Mouse (Mus musculus) erythroid progenitor cell, adult 5-6 weeks (primary cell): Measurements from ENCODE around the gene Dnajc27. TPM values are rescaled to one million over a fixed set of nuclear protein-coding genes. Genes with fewer than 3 reads are reported as not detected.
A peak's percentile ranks its signal among the peaks of the same experiment; 100 is the strongest.

Experiments used
- ATAC-seq: replicated peaks from 2 replicates; pipeline ENCODE4 v1.8.0; 2016; ENCODE audit warnings: moderate number of reproducible peaks, mild to moderate bottlenecking, moderate TSS enrichment, inconsistent platforms; ENCODE audit not compliant: poor library complexity, low FRiP score, severe bottlenecking
- total RNA-seq, 2 experiments: library from RNA; stranded (forward) in 1 of 2; stranded (reverse) in 1 of 2; fragments of 150-400 nt in 1 of 2; fragments of 186-747, 209-891 nt in 1 of 2; gene quantifications; 2 replicates each; pipeline versions ENCODE4 v1.2.3 to v1.2.4; 2015 to 2017; ENCODE audit warnings: low replicate concordance in 2 of 2

The Dnajc27 gene
- total RNA-seq, 2 experiments from 2014 or later = 0.08 TPM; not detected in 1

DNA sequence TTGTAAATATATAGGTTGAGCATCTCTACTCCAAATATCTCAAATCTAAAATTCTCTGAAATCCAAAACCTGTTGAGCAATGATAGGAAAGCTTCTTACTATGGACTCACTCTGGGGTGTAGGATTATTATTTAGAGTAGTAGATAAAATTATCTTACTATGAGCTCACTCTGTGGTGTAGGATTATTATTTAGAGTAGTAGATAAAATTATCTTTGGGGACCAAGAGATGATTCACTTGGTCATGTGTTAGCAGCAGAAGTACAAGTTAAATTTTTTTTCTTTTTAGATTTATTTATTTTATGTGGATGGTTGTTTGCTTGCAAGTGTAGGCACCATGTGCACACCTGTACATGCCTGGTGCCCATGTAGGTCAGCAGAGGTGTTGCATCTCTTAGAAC, 6.0 kb upstream of the Dnajc27 start:
- ATAC-seq = no peak

DNA sequence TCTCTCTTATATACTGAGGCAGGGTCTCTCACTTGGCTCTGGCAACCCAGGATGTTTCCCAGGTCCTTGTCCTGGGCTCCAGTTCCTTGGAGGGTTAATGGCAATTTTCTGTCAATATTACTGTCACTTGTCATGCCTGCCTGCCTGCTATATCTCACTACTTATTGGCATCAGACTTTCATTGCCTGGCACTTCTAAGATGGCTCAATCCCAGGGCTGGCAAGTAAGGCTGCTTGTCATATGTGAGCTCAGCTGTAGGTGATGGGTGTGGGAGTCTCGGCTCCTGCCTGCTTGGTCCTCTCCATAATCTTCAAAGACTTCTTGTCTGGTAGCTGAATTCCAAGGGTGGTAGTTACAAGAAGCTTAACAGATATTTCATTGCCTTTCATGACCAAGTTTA, 4.3 kb upstream of the Dnajc27 start:
- ATAC-seq = no peak

DNA sequence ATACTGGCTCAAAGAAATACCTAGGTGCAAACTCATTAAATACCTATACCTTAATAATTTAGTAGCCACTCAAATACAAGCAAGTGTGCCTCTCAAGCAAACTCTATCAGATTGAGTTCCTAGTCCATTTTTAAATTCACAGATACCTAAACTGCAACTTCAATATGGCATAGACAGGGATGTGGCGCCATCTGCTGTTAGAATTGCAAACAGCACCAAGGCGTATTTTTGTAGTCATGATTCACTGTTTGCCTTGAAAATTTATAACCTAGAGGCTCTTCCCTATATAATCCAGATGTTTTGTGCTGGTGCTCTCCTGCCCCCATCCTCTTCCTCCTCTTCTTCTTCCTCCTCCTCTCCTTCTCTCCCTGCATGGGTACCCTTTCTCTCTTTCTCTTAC, 2.1 kb upstream of the Dnajc27 start:
- ATAC-seq = no peak

DNA sequence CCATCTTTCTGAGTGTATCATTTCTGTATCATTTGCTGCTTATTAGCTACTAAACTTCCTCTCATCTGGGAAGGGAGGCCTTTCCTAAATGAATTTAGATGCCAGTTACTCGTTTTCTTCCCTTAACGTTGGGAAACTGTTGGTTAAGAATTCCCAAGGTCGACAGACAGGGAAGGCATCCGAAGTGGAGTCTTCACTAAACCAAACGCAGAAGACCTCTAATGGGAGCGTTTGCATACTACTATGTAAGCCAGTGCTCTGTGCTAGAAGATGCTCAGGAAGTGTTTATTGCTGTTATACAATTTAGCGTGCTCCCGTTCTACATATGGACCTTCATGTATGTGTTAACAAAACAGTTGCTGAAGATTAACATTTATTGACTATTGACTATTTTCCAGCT, 1.1 kb downstream of the Dnajc27 start:
- ATAC-seq = no peak

DNA sequence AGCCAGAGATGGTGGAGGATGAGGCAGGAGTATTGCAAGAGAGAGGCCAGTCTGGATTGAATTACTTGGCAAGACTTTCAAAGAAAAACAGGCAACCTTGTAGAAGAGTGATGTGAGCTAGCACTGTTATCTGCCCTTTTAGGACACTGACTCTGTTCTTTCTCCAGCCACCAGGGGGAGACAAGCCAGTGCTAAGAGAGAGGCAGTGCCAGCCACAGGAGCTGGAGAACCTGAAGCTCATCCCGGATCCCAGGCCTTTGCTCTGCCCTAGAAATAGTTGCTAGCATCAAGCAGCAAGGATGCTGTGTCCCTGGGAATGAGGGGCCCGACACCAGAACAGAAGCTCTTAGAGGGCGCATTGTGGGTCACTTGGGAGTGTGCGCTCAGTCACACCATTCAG, 25.0 kb downstream of the Dnajc27 start:
- ATAC-seq = peak; percentile 67; the same call in 1 of the 2 replicates

DNA sequence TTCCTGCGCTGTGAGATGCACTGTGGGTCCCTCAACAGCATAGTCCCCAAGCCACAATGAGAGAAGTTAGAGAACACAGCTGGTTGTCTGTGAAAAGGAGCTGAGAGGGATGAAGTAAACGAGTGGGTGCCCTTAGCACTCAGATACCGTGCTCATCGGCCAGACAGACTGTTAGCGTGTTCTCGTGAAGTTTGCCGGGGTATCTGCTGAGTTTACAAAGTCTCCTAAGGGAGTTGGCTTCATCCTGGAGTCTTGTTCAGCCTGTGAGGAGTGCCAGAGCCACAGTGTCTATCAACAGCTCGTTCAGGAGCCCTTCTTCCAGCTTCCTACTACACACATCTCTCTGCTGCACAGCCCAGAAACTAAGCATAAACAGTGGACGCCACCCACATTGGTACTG, 33.7 kb downstream of the Dnajc27 start:
- ATAC-seq = no peak

DNA sequence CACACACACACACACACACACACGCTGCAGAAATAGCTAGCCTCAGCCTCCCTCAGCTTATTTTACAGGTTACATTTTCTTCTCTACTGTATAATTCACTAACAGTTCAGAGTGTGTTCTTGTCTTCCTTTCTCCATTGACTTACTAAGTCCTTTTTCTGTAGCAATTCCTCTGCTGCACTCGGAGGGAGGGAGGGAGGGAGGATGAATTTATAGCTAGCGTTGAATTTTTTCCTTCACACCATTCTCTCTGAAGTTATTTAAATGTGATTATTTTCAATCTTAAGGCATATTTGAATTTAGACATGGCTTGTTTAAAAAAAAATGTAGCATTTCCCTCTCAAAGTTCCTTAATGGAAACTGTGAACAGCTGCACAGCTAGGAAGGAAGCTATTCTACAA, 34.8 kb downstream of the Dnajc27 start:
- ATAC-seq = no peak

DNA sequence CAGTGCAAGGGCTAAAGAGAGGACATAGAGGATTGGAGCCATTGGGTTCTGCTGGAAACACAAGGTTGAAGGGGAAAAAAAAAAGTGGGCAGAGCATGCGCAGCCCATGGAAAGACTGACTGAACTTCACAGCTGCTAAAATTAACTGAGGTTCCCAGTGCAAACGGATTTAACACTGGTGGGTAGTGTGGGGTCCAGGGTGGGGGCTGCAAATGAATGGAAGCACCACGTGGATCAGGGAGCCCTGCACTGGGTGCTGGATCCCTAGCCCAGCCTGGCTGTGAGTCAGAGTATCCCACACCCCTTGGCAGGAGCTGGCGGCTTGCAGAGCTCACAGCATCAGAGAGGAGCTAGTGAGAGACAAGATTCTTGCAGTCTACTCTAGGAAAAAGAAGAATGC, 35.2 kb downstream of the Dnajc27 start:
- ATAC-seq = no peak

DNA sequence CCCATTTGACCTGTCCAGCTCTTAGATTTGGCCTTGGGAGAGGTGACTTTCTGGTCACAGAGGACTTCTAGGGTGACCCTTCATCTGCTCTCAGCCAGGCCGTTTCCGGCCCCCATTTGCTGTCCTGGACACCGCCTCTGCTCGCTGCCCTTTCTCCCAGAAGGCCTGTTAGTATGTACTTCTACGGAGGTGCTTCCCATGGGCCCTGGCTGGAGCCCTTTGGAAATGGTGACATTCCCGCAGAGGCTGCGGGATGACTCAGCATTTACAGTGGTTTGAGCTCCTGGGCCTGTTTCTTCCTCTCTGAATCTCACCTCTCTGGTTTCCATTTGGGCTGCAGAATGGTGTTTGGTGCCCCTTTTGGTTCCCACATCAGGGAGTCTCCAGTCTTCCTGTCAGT, 45.0 kb downstream of the Dnajc27 start:
- no peak for ATAC-seq

DNA sequence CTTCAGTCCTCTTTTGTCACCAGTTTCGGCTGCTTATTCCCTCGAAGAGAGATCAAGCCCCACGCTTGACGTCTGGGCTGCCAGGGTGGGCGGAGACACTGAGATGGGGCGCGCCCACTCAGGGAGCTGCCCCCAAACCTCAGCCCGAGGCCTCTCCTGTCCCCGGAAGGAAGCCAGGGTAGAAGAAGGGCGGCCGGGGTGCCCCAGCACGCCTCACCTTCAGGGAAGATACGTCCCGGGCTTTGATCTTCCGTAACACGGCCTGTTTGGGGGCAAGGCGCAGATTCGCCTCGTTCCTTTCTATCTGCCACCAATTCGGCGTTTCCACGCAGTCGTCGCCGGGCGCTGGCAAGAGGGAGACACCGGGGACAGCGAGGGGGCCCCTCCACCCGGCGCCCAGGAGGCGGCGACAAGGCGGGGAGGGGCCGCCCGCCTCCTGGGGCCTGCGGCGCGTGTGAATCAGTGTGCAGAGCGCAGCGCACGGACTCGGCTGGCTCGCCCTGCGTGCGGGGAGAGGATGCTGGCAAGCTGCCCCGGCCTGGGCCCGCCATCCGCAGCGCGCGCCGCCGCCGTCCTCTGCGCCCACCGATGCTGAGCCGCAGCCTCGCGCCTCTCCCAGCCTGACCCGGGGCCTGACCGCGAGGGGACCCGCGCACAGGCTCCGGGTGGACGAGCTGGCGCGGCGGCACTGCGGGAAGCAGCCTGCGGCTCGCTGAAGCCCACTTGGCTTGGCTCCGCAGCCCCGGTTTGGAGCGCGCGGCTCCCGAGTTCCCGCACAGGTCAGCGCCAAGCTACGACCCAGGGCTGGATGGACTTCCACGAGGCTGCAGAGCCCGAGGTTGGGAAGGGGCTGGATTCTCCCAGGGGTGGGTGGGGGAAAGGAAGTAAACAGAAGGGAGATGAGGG, 50.8 kb downstream of the Dnajc27 start, which contains the start of gene Adcy3:
Gene Adcy3, plus strand, starts transcription at position 163 of the 906 bp plus-strand sequence.
- no peak for ATAC-seq

DNA sequence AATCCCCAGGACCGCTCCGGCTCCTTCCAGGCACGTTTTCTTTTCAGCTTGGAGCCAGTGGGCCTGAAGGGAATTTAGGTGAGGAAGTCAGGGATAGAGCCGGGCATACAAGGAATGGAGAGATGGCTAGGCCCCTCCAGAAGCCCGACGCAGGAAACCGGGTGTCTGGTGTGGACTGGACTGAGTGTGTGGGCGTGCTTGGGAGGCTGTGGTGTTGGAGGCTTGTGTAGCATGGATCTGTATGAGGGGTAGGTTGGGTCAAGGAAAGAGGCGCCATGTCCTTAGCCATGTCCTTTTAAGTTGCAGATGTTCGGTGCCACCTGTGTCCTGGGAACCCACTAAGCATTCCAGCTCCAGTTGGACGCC, 51.4 kb downstream of the Dnajc27 start:
- no peak for ATAC-seq

DNA sequence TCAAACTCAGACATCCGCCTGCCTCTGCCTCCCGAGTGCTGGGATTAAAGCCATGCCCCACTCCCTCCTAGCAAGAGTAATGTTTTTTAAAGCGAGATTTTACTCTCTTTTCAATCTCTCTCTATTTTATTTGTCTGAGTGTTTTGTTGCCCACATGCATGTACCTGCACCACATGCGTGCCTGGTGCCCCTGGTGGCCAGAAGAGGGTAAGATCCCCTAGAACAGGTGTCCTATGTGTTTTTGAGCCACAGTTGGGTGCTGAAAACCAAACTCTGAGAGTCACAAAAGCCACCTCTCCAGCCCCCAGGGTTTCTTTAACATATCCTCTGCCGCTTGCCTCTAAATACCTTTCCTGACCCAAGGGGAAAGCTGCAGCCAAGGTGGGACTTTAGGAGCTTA, 60.8 kb downstream of the Dnajc27 start:
- ATAC-seq = no peak

DNA sequence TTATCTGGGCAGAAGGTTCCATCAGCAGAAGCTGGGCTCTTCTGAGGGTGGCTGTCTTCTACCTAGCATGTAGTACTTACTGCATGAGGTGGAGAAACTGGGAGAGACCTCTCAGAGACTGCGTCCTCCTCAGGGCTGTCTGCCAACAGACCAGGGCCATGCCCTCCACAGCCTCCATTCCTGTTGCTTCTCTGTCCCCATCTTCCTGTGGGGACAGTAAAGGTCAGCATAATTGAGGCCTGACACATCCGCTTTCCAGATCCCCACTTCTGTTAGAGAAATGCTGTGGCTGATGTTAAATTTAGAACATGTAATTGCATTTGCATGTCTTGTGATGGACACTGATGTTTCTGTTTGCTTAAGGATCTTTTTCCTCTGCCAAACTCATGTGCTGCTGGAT, 68.6 kb downstream of the Dnajc27 start:
- ATAC-seq = no peak

DNA sequence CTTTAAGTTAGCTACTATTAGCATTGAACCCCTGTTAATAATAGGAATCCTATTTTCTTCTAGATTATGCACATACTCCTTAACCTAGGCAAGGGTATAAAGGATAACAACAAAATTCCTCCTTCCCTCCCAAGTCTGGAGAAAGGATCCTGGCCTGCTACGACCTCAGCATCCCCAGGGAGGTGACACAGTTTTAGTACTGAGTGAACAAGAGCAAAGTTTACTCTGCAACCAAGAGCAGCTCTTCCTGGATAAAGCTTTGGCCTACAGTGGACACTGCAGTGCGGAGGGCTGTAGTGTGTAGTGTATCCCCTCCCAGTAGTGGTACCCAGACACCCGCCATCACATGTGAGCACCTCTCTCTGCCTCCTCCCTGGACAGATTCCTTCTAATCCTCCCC, 69.6 kb downstream of the Dnajc27 start:
- ATAC-seq = no peak

DNA sequence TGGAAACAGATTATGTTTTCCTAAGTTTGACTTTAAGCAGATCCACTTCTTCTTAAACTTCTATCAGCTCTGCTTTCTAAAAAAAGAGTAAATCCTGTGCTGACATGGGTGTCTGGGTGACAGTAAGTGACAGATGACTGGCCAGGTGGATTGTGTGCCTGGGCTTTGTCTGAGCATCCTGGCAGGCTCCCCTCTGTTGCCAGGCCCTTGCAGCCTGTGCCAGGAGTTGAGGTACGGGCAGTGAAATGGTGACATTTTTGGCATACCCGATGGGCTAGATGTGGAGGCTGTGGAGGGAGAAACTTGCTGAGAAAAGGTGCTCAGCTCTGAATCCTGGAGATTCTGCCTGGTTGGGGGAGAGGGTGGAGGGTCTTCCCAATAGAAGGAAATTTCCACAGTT, 75.1 kb downstream of the Dnajc27 start:
- no peak for ATAC-seq

DNA sequence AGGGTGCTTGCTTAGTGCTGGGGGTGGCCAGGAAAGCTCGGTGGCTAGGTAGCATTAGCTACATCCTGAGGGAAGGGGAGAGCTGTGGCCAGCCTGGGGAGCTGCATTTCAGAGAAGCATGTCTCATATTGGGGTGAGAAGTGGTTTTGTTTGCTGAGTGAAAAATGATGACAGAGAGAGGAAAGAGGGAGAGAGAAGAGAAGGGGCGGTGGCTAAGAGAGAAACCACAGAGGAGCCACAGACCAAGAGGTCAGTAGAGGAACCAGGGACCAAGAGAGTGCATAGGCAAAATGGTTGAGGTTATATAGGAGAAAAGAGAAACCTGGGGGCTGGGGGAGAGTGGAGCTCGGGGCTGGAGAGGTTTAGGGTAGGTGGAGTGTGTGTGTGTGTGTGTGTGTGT, 75.8 kb downstream of the Dnajc27 start:
- ATAC-seq = no peak

DNA sequence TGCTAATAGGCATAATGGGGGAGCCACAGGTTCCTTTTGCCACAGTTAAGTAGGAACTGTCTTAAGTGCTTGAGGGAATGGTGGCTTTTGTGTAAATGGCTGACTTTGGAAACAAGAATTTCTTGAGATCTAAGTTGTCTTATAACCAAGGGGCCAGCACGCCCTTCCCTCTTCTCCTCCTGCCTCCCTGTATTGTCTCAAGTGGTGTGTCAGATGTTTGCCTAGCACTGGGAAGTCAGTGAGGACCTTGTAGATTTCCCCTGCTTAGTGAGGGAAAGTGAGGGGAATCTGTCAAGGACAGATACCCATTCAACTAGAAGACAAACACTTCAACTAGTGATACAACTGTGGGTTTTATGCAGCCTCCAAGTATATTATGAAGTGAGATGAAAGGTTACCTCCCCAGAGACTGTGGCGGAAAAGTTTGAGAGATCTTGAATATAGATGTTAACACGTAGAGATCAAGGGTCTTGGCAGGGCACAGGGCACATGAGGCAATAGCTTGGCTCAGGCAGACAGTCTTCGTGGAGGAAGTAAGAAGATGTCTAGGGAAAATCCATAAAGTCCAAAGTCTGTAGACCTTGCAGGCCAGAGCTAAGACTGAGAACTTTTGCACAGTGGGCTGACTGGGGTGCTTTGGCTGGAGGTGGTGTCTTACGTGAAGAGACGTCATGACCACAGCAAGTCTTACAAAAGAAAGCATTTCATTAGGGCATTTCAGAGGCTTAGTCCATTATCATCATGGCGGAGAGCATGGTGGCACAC, 76.7 kb downstream of the Dnajc27 start:
- ATAC-seq = no peak
